Mouse (Mus musculus) left cerebral cortex, postnatal 10 days (tissue): ENCODE results near the gene Syt2. TPM values are rescaled to one million over a fixed set of nuclear protein-coding genes. Genes with fewer than 3 reads are reported as not detected.

ENCODE experiments used
- DNase-seq, 2 experiments: peaks; one replicate each; pipeline ENCODE4 v3.0.0; 2021 to 2022; ENCODE audit warnings: low spot score in 2 of 2, mixed read lengths in 1 of 2; ENCODE audit errors: extremely low spot score in 1 of 2
- intact Hi-C: fragments of 180-260 bp; cut with DNase I; formaldehyde crosslinking; loops from one replicate; pipeline ENCODE4 v1.15.1; 2025
- microRNA-seq: library from miRNA; unstranded; fragments of <30 nt; microRNA quantifications from one replicate; pipeline ENCODE4 v1.2.0, GENCODE M21; 2022
- total RNA-seq, 2 experiments: library from RNA; stranded (reverse); gene quantifications; 2 replicates each; pipeline ENCODE4 v1.2.3; 2021

The Syt2 gene
- total RNA-seq, 2 experiments from 2014 or later, result 17.5 to 23.2 TPM

- intact Hi-C loops, result no loop called here
These were observed 131.6 kb downstream of the Syt2 start for GRCm38 (mm10) chr1:134777936-134778548.

GRCm38 (mm10) chr1:134782797-134783196 lies 136.3 kb downstream of the Syt2 start:
- intact Hi-C loops, result no loop called here
- no peak for DNase-seq

More at GRCm38 (mm10) chr1:134777936-134778548, 131.6 kb downstream of the Syt2 start:
- DNase-seq, result no peak

DNA sequence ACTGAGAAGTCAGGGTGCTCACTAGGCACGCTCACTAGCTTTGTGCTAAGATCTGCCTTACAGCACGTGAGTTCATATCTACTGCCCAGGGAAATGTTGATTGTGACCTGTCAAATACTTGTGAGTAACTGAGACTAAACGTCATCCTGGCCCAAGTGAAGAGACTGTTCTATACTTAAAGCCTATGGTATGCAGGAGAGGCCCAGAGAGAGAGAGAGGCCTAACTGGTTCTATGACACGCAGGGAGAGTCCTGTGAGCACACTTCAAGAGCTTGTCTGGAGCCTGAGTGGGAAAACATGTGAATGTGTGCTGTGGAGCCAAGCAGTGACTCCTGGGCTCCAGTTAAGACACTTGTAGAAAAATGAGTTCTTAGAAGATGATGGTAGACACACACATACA lies 137.5 kb downstream of the Syt2 start:
- DNase-seq, result no peak
- intact Hi-C loops, result no loop called here

DNA sequence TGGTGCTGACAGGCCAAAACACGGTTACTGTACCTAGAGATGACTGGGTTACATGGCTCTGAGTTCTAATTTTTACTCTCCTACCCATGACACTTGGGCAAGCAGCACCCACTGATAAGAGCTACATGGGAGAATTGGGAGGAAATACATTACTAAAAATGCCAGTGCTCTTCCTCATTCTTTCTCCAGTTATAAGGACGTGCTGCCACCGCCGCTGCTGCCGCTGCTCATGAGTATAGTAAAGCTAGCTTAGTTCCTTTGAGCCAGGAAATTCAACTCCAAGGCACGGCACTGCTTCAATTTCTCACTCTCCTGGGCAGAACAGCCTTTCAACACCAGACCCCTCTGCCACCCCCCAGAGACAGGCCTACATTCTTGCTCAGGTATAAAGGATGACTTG lies 138.0 kb downstream of the Syt2 start:
- DNase-seq, result no peak
- intact Hi-C loops, result no loop called here

DNA sequence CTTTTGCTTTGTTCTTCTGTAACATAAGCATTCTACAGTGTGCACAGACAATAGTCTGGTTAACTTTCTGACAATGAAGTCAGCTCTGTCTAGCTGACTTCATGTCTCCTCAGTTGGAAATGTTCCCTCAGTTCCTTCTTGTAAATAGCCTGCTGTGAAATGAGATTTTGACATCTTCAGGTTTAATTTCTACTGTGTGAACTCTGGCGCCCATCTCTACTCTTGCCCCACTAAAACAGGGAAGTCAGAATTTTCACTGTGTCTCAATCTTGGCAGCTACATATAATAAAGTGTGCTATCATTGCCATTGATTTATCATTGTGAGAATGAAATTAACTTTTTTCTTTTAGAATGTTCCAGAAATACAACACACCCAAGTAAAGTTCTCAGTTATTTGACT lies 138.4 kb downstream of the Syt2 start:
- intact Hi-C loops, result no loop called here
- no peak for DNase-seq

- no peak for DNase-seq
- intact Hi-C loops, result no loop called here
These were observed 141.6 kb downstream of the Syt2 start for GRCm38 (mm10) chr1:134788096-134788495.

GRCm38 (mm10) chr1:134790716-134791439 lies 144.4 kb downstream of the Syt2 start:
- no peak for DNase-seq
- intact Hi-C loops, result no loop called here

- DNase-seq, result no peak
- intact Hi-C loops, result no loop called here
These were observed 145.0 kb downstream of the Syt2 start for GRCm38 (mm10) chr1:134791456-134791855.

GRCm38 (mm10) chr1:134796076-134796475 lies 149.6 kb downstream of the Syt2 start:
- intact Hi-C loops, result no loop called here
- DNase-seq, result no peak

GRCm38 (mm10) chr1:134796536-134796935 lies 150.1 kb downstream of the Syt2 start:
- intact Hi-C loops, result no loop called here
- DNase-seq, result no peak

DNA sequence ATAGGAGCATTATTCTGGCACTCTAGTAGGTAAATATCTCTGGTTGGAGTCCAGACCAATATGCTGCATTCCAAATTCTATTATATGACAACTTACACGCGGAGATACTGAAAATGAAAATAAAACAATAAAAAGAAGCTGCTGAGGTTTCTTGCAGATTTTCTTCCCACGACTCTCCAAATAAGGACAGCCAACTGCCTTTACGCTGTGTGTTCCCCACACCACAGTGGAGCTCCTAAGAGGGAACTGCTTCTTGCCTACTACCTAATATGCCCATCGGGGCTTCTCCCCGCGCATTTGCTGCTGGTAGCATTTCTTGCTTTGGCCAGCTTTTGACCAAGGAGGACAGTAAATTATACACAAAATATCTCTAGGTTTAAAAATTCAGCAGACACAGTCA lies 155.3 kb downstream of the Syt2 start:
- DNase-seq, result no peak
- intact Hi-C loops, result no loop called here

DNA sequence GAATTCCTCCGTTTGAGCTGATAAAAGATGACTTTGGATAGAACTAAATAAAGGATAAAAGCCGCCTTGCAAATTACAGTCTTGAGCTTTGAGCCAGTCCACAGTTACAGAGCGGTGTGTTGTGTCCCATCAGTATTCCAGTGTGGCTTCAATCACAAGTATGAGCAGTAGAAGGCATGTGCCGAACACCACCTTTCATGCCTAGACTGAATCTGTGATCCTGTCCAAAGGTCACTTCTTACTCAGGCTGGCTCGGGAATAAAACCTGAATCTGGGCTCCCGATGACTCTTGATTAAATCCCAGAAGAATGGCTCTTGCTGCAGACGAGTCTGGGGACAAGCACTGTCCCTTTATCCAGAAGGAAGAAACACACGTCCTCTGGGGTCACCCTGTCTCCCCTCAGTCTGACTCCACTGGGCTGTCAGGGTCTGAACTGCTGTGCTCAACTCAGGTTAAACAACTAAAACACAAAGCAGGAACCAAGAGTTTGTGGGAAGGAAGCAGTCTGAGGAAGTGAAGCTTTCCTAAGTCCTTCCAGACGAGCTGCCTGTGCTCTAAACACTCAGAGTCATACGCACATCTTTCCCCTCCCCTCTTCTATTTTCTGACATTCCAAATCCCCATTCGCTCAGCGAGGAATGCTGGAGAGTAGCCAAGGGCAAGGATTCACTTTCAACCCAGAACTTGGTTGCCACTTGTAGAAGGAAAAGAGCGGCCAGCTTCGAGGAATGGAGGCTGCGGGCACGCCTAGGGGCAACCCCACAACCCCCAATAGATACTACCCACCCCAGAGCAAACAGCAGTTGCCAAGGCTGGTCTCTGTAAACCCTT lies 157.0 kb downstream of the Syt2 start:
- DNase-seq, result peak in 1 of 2 experiments; percentile 70
- intact Hi-C loops, result no loop called here

DNA sequence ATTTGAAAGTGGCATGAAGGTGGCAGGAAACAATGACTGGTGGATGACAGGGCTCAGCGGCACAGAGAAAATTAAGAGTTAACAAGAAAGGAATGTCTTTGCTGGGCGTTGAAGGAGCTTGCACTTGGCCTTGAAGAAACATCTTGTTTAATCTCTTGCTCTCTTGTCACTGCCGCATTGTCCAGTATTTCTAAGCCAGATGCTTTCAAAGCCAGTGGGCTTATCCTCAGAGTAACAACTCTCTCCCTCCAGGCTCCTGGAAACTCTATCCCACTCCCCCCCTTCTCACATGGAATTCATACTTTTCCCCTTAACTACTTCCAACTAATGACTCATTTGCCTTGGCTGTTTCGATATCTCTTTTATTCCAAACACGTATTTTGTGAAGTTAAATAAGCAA lies 157.9 kb downstream of the Syt2 start:
- intact Hi-C loops, result no loop called here
- no peak for DNase-seq

- DNase-seq, result no peak
- intact Hi-C loops, result no loop called here
These were observed 159.0 kb downstream of the Syt2 start for GRCm38 (mm10) chr1:134805471-134805870.

Small RNA genes within 50 kb of the gene (microRNA-seq; reads per million reads assigned to microRNA genes)
- gene Gm22232, result not detected

Other genes starting within 250 kb of the Syt2 start
- 10 to 100 TPM; 20.4 to 24.1 TPM for gene Cyb5r1, start 241.1 kb upstream of the Syt2 start, total RNA-seq
- 10 to 100 TPM; 62.3 TPM for gene Adipor1, start 231.3 kb upstream of the Syt2 start, total RNA-seq
- gene Klhl12, start 191.1 kb upstream of the Syt2 start, total RNA-seq, result 10 to 100 TPM; 36.0 to 36.4 TPM
- 10 to 100 TPM; 36.1 to 39.4 TPM for gene Rabif, start 152.0 kb upstream of the Syt2 start, total RNA-seq
- gene Mgat4e, start 97.0 kb upstream of the Syt2 start, total RNA-seq, result under 1 TPM in 1 of 2 experiments, not detected in 1; 0.24 TPM
- 10 to 100 TPM; 63.8 to 66.6 TPM for gene Kdm5b, start 86.5 kb upstream of the Syt2 start, total RNA-seq